Mouse (Mus musculus): Measurements from ENCODE around the gene Tiam2. TPM values are rescaled to one million over a fixed set of nuclear protein-coding genes. Genes with fewer than 3 reads are reported as not detected.
A peak's percentile ranks its signal among the peaks of the same experiment; 100 is the strongest.

Tiam2 gene
- polyA plus RNA-seq, 1 experiment from 2014 or later = 6.0 TPM

- Histone ChIP-seq H3K4me3 (ENCODE audit: low read length) (no peak overlapping the region), H3K9ac (ENCODE audit: low read length) (no peak overlapping the region), H3K9me3 (ENCODE audit: control insufficient read depth, low read length) (no peaks in the 10 kb centered on the region), H3K4me1 (replicated peaks; ENCODE audit: control insufficient read depth, insufficient read depth, low read length) (peaks cover 12% of the 10 kb centered on the region), H3K36me3 (ENCODE audit: control insufficient read depth, insufficient read depth, low read length) (no peaks in the 10 kb centered on the region), H3K4me2 (ENCODE audit: low read depth, low read length) (no peak overlapping the region), H3K27ac (ENCODE audit: low read length) (no peak overlapping the region), H3K27me3 (ENCODE audit: control insufficient read depth, insufficient read depth, low read depth, low read length) (no peaks in the 10 kb centered on the region)
- ATAC-seq (ENCODE audit: low read depth) = peak; percentile 54; the same call in 1 of the 2 replicates
- 40% methylated on average over 8 of the region's 8 CpGs for WGBS
These were observed 120.0 kb downstream of the Tiam2 start for GRCm38 (mm10) chr17:3446191-3446950.

DNA sequence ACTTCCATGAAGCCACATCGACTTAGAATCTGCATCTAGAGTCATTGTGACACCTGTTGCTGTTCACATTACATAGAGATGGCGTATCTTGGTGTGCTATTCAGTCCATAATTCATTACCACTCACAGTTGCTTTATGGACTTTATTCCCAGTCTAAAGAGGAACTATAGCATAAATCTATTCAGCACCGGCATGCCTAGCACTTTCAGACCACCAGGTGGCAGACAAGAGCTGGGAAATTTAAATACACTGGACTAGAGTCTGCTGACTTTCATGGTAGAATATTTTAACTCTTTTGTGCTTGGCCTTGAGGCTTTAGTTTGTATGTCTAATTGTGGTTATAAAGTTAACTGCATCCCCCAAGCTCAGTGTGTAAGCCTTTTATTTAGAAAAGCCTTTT is 122.4 kb downstream of the Tiam2 start:
- H3K27me3 ChIP-seq (ENCODE audit: control insufficient read depth, insufficient read depth, low read depth, low read length) = no peaks in the 10 kb centered on the region
- H3K9ac ChIP-seq (ENCODE audit: low read length) = no peak overlapping the region
- peaks cover 6% of the 10 kb centered on the region; the same call in 1 of the 2 replicates for H3K4me1 ChIP-seq (replicated peaks; ENCODE audit: control insufficient read depth, insufficient read depth, low read length)
- H3K9me3 ChIP-seq (ENCODE audit: control insufficient read depth, low read length) = no peaks in the 10 kb centered on the region
- no peak overlapping the region for H3K27ac ChIP-seq (ENCODE audit: low read length)
- H3K4me2 ChIP-seq (ENCODE audit: low read depth, low read length) = no peak overlapping the region
- no peak overlapping the region for H3K4me3 ChIP-seq (ENCODE audit: low read length)
- no peaks in the 10 kb centered on the region for H3K36me3 ChIP-seq (ENCODE audit: control insufficient read depth, insufficient read depth, low read length)
- ATAC-seq (ENCODE audit: low read depth) = no peak
- 29% methylated on average over 3 of the region's 3 CpGs for WGBS

GRCm38 (mm10) chr17:3451077-3451476 is 124.7 kb downstream of the Tiam2 start:
- H3K9me3 ChIP-seq (ENCODE audit: control insufficient read depth, low read length) = no peaks in the 10 kb centered on the region
- no peak overlapping the region for H3K4me3 ChIP-seq (ENCODE audit: low read length)
- H3K4me1 ChIP-seq (replicated peaks; ENCODE audit: control insufficient read depth, insufficient read depth, low read length) = peaks cover 4% of the 10 kb centered on the region; the same call in 1 of the 2 replicates
- no peaks in the 10 kb centered on the region for H3K27me3 ChIP-seq (ENCODE audit: control insufficient read depth, insufficient read depth, low read depth, low read length)
- 74% methylated on average over 2 of the region's 2 CpGs for WGBS
- no peak overlapping the region for H3K9ac ChIP-seq (ENCODE audit: low read length)
- H3K27ac ChIP-seq (ENCODE audit: low read length) = no peak overlapping the region
- ATAC-seq (ENCODE audit: low read depth) = no peak; the same call in 1 of the 2 replicates
- H3K4me2 ChIP-seq (ENCODE audit: low read depth, low read length) = no peak overlapping the region
- no peaks in the 10 kb centered on the region for H3K36me3 ChIP-seq (ENCODE audit: control insufficient read depth, insufficient read depth, low read length)

- Histone ChIP-seq H3K4me1 (replicated peaks; ENCODE audit: control insufficient read depth, insufficient read depth, low read length) (no peaks in the 10 kb centered on the region), H3K4me2 (ENCODE audit: low read depth, low read length) (no peak overlapping the region), H3K9ac (ENCODE audit: low read length) (no peak overlapping the region), H3K27me3 (ENCODE audit: control insufficient read depth, insufficient read depth, low read depth, low read length) (no peaks in the 10 kb centered on the region), H3K36me3 (ENCODE audit: control insufficient read depth, insufficient read depth, low read length) (no peaks in the 10 kb centered on the region), H3K27ac (ENCODE audit: low read length) (no peak overlapping the region), H3K4me3 (ENCODE audit: low read length) (no peak overlapping the region), H3K9me3 (ENCODE audit: control insufficient read depth, low read length) (no peaks in the 10 kb centered on the region)
- WGBS = 77% methylated on average over 12 of the region's 12 CpGs
- no peak for ATAC-seq (ENCODE audit: low read depth)
These were observed 126.4 kb downstream of the Tiam2 start for GRCm38 (mm10) chr17:3452571-3453311.

DNA sequence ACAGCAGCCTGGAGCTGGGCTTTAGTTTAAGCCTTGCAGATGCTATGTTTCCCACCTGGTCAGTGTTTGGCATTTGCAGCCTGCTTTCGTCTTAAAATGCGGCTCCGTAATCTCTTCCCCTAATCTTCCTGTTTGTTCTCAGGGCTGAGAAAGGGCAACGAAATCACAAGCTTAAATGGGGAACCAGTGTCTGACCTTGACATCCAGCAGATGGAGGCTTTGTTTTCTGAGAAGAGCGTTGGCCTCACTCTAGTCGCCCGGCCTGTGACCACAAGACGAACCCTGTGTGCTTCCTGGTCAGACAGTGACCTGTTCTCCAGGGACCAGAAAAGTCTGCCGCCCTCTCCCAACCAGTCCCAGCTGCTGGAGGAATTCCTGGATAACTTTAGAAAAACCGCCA is 127.6 kb downstream of the Tiam2 start:
- H3K27me3 ChIP-seq (ENCODE audit: control insufficient read depth, insufficient read depth, low read depth, low read length) = no peaks in the 10 kb centered on the region
- H3K36me3 ChIP-seq (ENCODE audit: control insufficient read depth, insufficient read depth, low read length) = no peaks in the 10 kb centered on the region
- no peak overlapping the region for H3K4me3 ChIP-seq (ENCODE audit: low read length)
- no peak overlapping the region for H3K4me2 ChIP-seq (ENCODE audit: low read depth, low read length)
- H3K27ac ChIP-seq (ENCODE audit: low read length) = no peak overlapping the region
- 32% methylated on average over 10 of the region's 10 CpGs for WGBS
- no peaks in the 10 kb centered on the region for H3K4me1 ChIP-seq (replicated peaks; ENCODE audit: control insufficient read depth, insufficient read depth, low read length)
- no peaks in the 10 kb centered on the region for H3K9me3 ChIP-seq (ENCODE audit: control insufficient read depth, low read length)
- ATAC-seq (ENCODE audit: low read depth) = no peak
- no peak overlapping the region for H3K9ac ChIP-seq (ENCODE audit: low read length)

DNA sequence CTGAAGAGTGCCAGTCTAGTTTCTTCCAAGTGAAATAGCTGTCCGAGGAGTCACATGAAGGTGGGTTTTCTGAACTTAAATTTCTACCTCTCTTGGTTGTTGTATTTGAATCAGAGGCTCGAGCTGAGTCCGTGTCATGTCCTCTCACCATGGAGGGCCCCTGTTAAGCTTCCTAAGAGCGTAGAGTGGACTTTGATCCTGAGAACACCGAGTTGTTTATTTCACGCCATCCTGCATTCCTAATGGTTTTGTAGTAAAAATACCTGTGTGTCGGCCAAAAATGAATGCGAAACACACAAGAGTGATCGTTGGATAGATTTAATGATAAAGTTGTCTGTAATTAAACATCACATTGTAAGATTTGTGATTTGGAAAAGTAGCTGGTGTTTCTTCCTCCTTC is 128.5 kb downstream of the Tiam2 start:
- Histone ChIP-seq H3K4me3 (ENCODE audit: low read length) (no peak overlapping the region), H3K4me1 (replicated peaks; ENCODE audit: control insufficient read depth, insufficient read depth, low read length) (no peaks in the 10 kb centered on the region), H3K27me3 (ENCODE audit: control insufficient read depth, insufficient read depth, low read depth, low read length) (no peaks in the 10 kb centered on the region), H3K27ac (ENCODE audit: low read length) (no peak overlapping the region), H3K9ac (ENCODE audit: low read length) (no peak overlapping the region), H3K4me2 (ENCODE audit: low read depth, low read length) (no peak overlapping the region), H3K9me3 (ENCODE audit: control insufficient read depth, low read length) (no peaks in the 10 kb centered on the region), H3K36me3 (ENCODE audit: control insufficient read depth, insufficient read depth, low read length) (no peaks in the 10 kb centered on the region)
- ATAC-seq (ENCODE audit: low read depth) = no peak
- 85% methylated on average over 9 of the region's 9 CpGs for WGBS

DNA sequence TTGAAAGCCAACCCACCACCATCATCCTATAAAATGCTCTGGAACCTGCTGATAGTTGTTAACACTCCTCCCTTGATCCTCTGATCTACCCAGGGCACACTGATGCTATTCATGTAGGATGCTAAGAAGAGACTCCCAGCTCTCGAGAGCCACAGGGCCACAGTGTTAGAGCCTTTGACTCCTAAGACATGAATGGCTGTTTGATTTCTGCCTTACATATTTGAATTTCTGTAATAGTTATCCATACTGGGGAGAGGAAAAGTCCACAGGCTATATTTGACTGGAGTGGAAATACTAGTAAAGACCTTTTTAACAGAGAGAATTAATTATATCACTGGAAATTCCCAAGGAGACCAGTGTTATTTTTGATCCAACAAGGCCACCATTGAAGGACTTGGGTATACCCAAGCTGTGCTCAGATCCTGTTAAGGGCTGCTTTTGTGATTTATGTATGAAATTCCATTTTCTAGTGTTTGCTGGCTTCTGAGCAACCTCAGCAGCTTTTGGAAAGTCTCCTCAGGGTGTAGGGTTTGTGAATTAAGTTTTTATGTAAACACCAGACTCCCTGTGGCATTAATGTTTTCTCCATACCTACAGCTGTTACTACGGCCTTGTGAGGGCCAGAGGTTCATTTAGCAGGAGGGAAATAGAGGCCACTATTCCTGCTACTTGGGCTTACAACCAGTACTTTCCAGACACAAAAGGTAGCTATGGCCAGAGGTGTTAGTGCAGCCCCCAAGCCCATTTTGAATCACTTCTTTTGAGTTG is 131.7 kb downstream of the Tiam2 start:
- WGBS = 61% methylated on average over 2 of the region's 2 CpGs

GRCm38 (mm10) chr17:3465861-3466260 is 139.5 kb downstream of the Tiam2 start:
- Histone ChIP-seq H3K9ac (ENCODE audit: low read length) (no peak overlapping the region), H3K9me3 (ENCODE audit: control insufficient read depth, low read length) (no peaks in the 10 kb centered on the region), H3K27ac (ENCODE audit: low read length) (no peak overlapping the region), H3K27me3 (ENCODE audit: control insufficient read depth, insufficient read depth, low read depth, low read length) (no peaks in the 10 kb centered on the region), H3K4me3 (ENCODE audit: low read length) (no peak overlapping the region), H3K36me3 (ENCODE audit: control insufficient read depth, insufficient read depth, low read length) (no peaks in the 10 kb centered on the region), H3K4me1 (replicated peaks; ENCODE audit: control insufficient read depth, insufficient read depth, low read length) (no peaks in the 10 kb centered on the region), H3K4me2 (ENCODE audit: low read depth, low read length) (no peak overlapping the region)
- WGBS = 73% methylated on average over 4 of the region's 4 CpGs
- no peak for ATAC-seq (ENCODE audit: low read depth)

More for the DNA sequence above, 131.7 kb downstream of the Tiam2 start:
- no peak overlapping the region for H3K4me2 ChIP-seq (ENCODE audit: low read depth, low read length)
- H3K4me1 ChIP-seq (replicated peaks; ENCODE audit: control insufficient read depth, insufficient read depth, low read length) = no peaks in the 10 kb centered on the region
- H3K9ac ChIP-seq (ENCODE audit: low read length) = no peak overlapping the region
- no peak overlapping the region for H3K4me3 ChIP-seq (ENCODE audit: low read length)
- no peak overlapping the region for H3K27ac ChIP-seq (ENCODE audit: low read length)
- no peaks in the 10 kb centered on the region for H3K9me3 ChIP-seq (ENCODE audit: control insufficient read depth, low read length)
- no peaks in the 10 kb centered on the region for H3K36me3 ChIP-seq (ENCODE audit: control insufficient read depth, insufficient read depth, low read length)
- ATAC-seq (ENCODE audit: low read depth) = no peak
- no peaks in the 10 kb centered on the region for H3K27me3 ChIP-seq (ENCODE audit: control insufficient read depth, insufficient read depth, low read depth, low read length)

GRCm38 (mm10) chr17:3466681-3467080 is 140.3 kb downstream of the Tiam2 start:
- H3K27ac ChIP-seq (ENCODE audit: low read length) = no peak overlapping the region
- H3K4me1 ChIP-seq (replicated peaks; ENCODE audit: control insufficient read depth, insufficient read depth, low read length) = no peaks in the 10 kb centered on the region
- no peaks in the 10 kb centered on the region for H3K9me3 ChIP-seq (ENCODE audit: control insufficient read depth, low read length)
- WGBS = 86% methylated on average over 3 of the region's 3 CpGs
- no peaks in the 10 kb centered on the region for H3K36me3 ChIP-seq (ENCODE audit: control insufficient read depth, insufficient read depth, low read length)
- ATAC-seq (ENCODE audit: low read depth) = no peak
- no peak overlapping the region for H3K4me3 ChIP-seq (ENCODE audit: low read length)
- H3K4me2 ChIP-seq (ENCODE audit: low read depth, low read length) = no peak overlapping the region
- no peaks in the 10 kb centered on the region for H3K27me3 ChIP-seq (ENCODE audit: control insufficient read depth, insufficient read depth, low read depth, low read length)
- no peak overlapping the region for H3K9ac ChIP-seq (ENCODE audit: low read length)

All from lung, embryonic 16.5 days (tissue).